Mouse (Mus musculus): ENCODE results near the gene Cyth1. TPM values are rescaled to one million over a fixed set of nuclear protein-coding genes. Genes with fewer than 3 reads are reported as not detected.

Gene Cyth1
- polyA plus RNA-seq, 1 experiment from 2014 or later = 30.0 TPM

Other genes with a start within 250 kb of the Cyth1 start
- gene Dnah17, start 118.0 kb downstream of the Cyth1 start, polyA plus RNA-seq (2016; fragmentation: Nextera tagmentation; extraction: Ambion mirVana) = 0.27 and 0.28 TPM in 2 replicates
- gene Usp36, start 41.7 kb upstream of the Cyth1 start, polyA plus RNA-seq (2016; fragmentation: Nextera tagmentation; extraction: Ambion mirVana) = 17.5 and 19.1 TPM in 2 replicates
- gene Cep295nl, start 93.9 kb upstream of the Cyth1 start, polyA plus RNA-seq (2016; fragmentation: Nextera tagmentation; extraction: Ambion mirVana) = 0.28 and 0.43 TPM in 2 replicates
- 47.1 and 50.0 TPM in 2 replicates for gene Timp2, start 107.1 kb upstream of the Cyth1 start, polyA plus RNA-seq (2016; fragmentation: Nextera tagmentation; extraction: Ambion mirVana)
- gene Lgals3bp, start 153.5 kb upstream of the Cyth1 start, polyA plus RNA-seq (2016; fragmentation: Nextera tagmentation; extraction: Ambion mirVana) = 1.4 and 2.0 TPM in 2 replicates
- 32.1 and 32.2 TPM in 2 replicates for gene Cant1, start 170.5 kb upstream of the Cyth1 start, polyA plus RNA-seq (2016; fragmentation: Nextera tagmentation; extraction: Ambion mirVana)
- 2.5 and 3.1 TPM in 2 replicates for gene C1qtnf1, start 179.6 kb upstream of the Cyth1 start, polyA plus RNA-seq (2016; fragmentation: Nextera tagmentation; extraction: Ambion mirVana)
- 9.7 and 9.8 TPM in 2 replicates for gene Engase, start 228.2 kb upstream of the Cyth1 start, polyA plus RNA-seq (2016; fragmentation: Nextera tagmentation; extraction: Ambion mirVana)